Mouse (Mus musculus) myocyte (in vitro differentiated cells): Measurements from ENCODE around the gene Cyp2d11. TPM values are rescaled to one million over a fixed set of nuclear protein-coding genes. Genes with fewer than 3 reads are reported as not detected.
A peak's percentile ranks its signal among the peaks of the same experiment; 100 is the strongest.

Source experiments
- H3K27me3 ChIP-seq: one replicate; pipeline ENCODE4 v1.6.1; 2011; ENCODE audit not compliant: control insufficient read depth, insufficient read depth, insufficient read length
- H3K36me3 ChIP-seq: one replicate; pipeline ENCODE4 v1.6.1; 2011; ENCODE audit not compliant: control insufficient read depth, insufficient read depth
- H3K4me2 ChIP-seq: one replicate; pipeline ENCODE4 v1.6.1; 2011; ENCODE audit warnings: low read depth, control low read depth
- H3K4me3 ChIP-seq: one replicate; pipeline ENCODE4 v1.5.1; 2011; ENCODE audit warnings: mild to moderate bottlenecking, control low read depth, moderate library complexity
- H3K79me2 ChIP-seq: one replicate; pipeline ENCODE4 v1.6.1; 2011; ENCODE audit not compliant: control insufficient read depth, insufficient read depth
- H3ac ChIP-seq: one replicate; pipeline ENCODE4 v1.6.1; 2011; ENCODE audit not compliant: control insufficient read depth, insufficient read length
- CEBPB ChIP-seq: IDR thresholded peaks from 2 replicates; pipeline ENCODE4 v1.6.1; 2011; ENCODE audit warnings: mild to moderate bottlenecking, moderate library complexity; ENCODE audit not compliant: poor library complexity, insufficient read depth, severe bottlenecking
- E2F4 ChIP-seq: IDR thresholded peaks from one replicate; pipeline ENCODE4 v1.6.1; 2011; ENCODE audit warnings: mild to moderate bottlenecking, control low read depth, moderate library complexity; ENCODE audit not compliant: insufficient read depth
- MAX ChIP-seq: IDR thresholded peaks from one replicate; pipeline ENCODE4 v1.6.1; 2011; ENCODE audit warnings: low read depth, mild to moderate bottlenecking, control low read depth
- MYOD1 ChIP-seq, 3 experiments: IDR thresholded peaks; one replicate each; pipeline ENCODE4 v1.6.1; 2011; ENCODE audit warnings: control low read depth in 2 of 3, low read depth in 2 of 3, mild to moderate bottlenecking in 2 of 3, moderate library complexity in 1 of 3; ENCODE audit not compliant: insufficient read length in 2 of 3, control insufficient read depth in 1 of 3
- MYOG ChIP-seq, 3 experiments: IDR thresholded peaks; one replicate each; pipeline ENCODE4 v1.6.1; 2011; ENCODE audit warnings: control low read depth in 2 of 3, low read depth in 2 of 3, mild to moderate bottlenecking in 2 of 3; ENCODE audit not compliant: insufficient read length in 2 of 3, control insufficient read depth in 1 of 3, insufficient read depth in 1 of 3
- POLR2A ChIP-seq: IDR thresholded peaks from one replicate; pipeline ENCODE4 v1.6.1; 2011; ENCODE audit warnings: low read depth, mild to moderate bottlenecking, control low read depth, moderate library complexity; ENCODE audit not compliant: insufficient read length
- POLR2AphosphoS2 ChIP-seq: IDR thresholded peaks from one replicate; pipeline ENCODE4 v1.6.1; 2011; ENCODE audit warnings: low read depth, control low read depth; ENCODE audit not compliant: insufficient read length
- REST ChIP-seq: IDR thresholded peaks from one replicate; pipeline ENCODE4 v1.6.1; 2011; ENCODE audit warnings: mild to moderate bottlenecking, control low read depth, moderate library complexity; ENCODE audit not compliant: insufficient read depth, insufficient read length
- SRF ChIP-seq: IDR thresholded peaks from one replicate; pipeline ENCODE4 v1.6.1; 2011; ENCODE audit warnings: low read depth; ENCODE audit not compliant: control insufficient read depth, insufficient read length
- TCF12 ChIP-seq: IDR thresholded peaks from one replicate; pipeline ENCODE4 v1.6.1; 2011; ENCODE audit warnings: mild to moderate bottlenecking, control low read depth; ENCODE audit not compliant: poor library complexity, insufficient read depth, severe bottlenecking
- TCF3 ChIP-seq: IDR thresholded peaks from one replicate; pipeline ENCODE4 v1.6.1; 2011; ENCODE audit warnings: low read depth, control low read depth; ENCODE audit not compliant: insufficient read length
- USF1 ChIP-seq: IDR thresholded peaks from one replicate; pipeline ENCODE4 v1.6.1; 2011; ENCODE audit warnings: low read depth, mild to moderate bottlenecking, control low read depth, moderate library complexity
- polyA plus RNA-seq: library from polyadenylated mRNA; unstranded; fragments of >200 nt; fragmentation: generic; extraction: Trizol; gene quantifications from one replicate; pipeline ENCODE4 v1.2.1, GENCODE M21; 2012; ENCODE audit warnings: missing spikeins

Gene Cyp2d11
- polyA plus RNA-seq, 1 experiment: not detected

DNA sequence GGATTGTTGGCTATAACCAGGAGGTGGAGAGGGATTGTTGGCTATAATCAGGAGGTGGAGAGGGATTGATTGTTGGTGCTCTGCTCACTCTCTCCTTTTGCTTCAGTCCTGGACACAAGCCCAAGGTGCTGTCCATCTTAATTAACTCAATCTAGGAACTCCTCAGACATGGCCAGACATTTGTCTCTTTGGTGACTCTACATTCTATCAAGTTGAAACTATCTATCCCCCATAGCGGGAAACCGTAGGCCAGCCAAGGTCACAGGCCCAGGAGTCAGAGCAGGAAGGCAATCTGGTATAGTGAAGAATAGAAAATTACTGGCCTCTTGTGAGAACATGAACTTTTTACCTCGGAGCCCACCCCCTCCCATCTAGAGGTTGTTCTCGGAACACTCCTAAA lies 31.6 kb downstream of the Cyp2d11 start:
- TF ChIP-seq E2F4 (no peak), POLR2A (no peak), TCF12 (no peak)
- H3K36me3 ChIP-seq: no peaks in the 10 kb centered on the region

DNA sequence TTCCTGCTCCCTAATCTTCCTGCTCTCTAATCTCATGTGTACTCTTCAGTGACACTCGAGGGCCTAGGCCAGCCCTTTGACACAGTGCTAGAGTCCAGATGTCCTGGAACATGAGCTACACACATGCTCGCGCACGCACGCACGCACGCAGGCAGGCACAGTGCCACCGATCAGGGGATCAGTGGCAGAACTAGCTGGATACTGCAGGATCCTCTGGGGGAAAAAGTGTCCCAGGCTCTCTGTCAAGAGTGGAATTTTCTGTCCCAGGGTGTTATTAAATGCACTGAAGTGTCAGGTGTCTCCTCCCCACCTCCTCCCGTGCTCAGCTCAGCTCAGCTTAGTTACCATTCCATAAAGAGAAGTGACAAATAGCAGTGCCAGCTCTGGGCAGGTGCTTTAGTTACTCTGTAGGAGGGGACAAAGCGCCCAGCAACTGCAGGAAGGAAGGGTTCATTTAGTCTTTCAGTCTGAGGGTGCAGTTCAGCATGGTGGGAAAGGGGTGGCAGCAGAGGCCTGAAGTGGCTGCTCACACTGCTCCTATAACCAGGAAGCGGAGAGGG lies 32.3 kb downstream of the Cyp2d11 start:
- Histone ChIP-seq H3K4me3 (no peak overlapping the region), H3K79me2 (no peaks in the 10 kb centered on the region), H3K27me3 (no peaks in the 10 kb centered on the region), H3ac (no peak overlapping the region), H3K4me2 (no peak overlapping the region), H3K36me3 (no peaks in the 10 kb centered on the region)
- no peak for TF ChIP-seq TCF12
- TF ChIP-seq MYOG (IDR thresholded peaks at IDR 0.05; ENCODE audit: control insufficient read depth in 1 of 3, insufficient read depth in 1 of 3, insufficient read length in 2 of 3, low read depth in 2 of 3): peak in 1 of 3 experiments; percentile 19

More for the DNA sequence above, 31.6 kb downstream of the Cyp2d11 start:
- Histone ChIP-seq H3K27me3 (no peaks in the 10 kb centered on the region), H3ac (no peak overlapping the region), H3K79me2 (no peaks in the 10 kb centered on the region), H3K4me2 (no peak overlapping the region), H3K4me3 (no peak overlapping the region)

DNA sequence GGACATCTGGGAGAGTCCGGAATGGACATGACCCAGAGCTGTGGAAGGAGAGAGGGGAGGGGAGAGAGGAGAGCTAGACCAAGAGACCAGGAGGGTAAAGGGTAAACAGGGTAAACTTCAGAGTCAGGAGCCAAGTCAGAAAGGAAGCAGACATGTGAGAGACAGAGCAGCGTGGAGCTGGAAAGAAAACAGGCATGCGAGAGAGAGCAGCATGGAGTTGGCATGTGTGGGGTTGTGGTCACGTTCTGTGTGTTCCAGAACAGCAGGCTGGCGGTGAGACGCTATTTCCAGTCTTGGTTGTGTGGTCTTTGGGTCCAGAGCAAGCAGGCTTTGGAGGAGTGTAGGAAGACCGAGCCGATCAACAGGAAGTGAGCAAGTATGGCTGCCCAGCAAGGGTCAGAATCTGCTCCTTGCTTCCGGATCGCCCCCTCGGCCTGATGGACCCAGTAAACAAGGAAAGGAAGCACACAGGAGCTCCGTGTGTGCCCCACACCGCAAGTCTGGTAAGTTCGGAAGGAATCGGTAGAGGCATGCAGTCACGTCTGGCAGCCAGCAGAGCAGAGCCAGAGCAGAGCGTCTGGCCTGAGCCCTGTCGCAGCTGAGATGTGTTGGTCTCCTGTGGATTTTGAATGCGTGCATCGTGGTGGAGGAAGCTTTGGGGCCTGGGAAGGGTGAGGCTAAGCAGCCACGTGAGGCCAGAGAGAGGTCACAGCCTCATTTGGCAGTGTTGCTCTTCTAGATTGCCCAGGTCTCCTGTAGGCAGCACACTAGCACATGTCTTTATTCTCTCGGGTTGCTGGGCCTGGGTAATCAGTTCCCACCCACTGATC lies 35.2 kb downstream of the Cyp2d11 start:
- Histone ChIP-seq H3K4me2 (no peak overlapping the region), H3K4me3 (no peak overlapping the region), H3ac (no peak overlapping the region), H3K27me3 (no peaks in the 10 kb centered on the region), H3K79me2 (peaks cover 3% of the 10 kb centered on the region), H3K36me3 (no peaks in the 10 kb centered on the region)
- TF ChIP-seq TCF3: no peak
- no peak for TF ChIP-seq SRF
- TF ChIP-seq E2F4: no peak
- TF ChIP-seq USF1: no peak
- TF ChIP-seq MYOG (IDR thresholded peaks at IDR 0.05; ENCODE audit: control insufficient read depth in 1 of 3, insufficient read depth in 1 of 3, insufficient read length in 2 of 3, low read depth in 2 of 3): no peak
- no peak for TF ChIP-seq MAX
- TF ChIP-seq MYOD1 (IDR thresholded peaks at IDR 0.05; ENCODE audit: control insufficient read depth in 1 of 3, insufficient read length in 2 of 3, low read depth in 2 of 3): no peak
- no peak for TF ChIP-seq REST
- no peak for TF ChIP-seq CEBPB
- TF ChIP-seq POLR2A: no peak
- TF ChIP-seq TCF12: no peak
- TF ChIP-seq POLR2AphosphoS2: no peak

DNA sequence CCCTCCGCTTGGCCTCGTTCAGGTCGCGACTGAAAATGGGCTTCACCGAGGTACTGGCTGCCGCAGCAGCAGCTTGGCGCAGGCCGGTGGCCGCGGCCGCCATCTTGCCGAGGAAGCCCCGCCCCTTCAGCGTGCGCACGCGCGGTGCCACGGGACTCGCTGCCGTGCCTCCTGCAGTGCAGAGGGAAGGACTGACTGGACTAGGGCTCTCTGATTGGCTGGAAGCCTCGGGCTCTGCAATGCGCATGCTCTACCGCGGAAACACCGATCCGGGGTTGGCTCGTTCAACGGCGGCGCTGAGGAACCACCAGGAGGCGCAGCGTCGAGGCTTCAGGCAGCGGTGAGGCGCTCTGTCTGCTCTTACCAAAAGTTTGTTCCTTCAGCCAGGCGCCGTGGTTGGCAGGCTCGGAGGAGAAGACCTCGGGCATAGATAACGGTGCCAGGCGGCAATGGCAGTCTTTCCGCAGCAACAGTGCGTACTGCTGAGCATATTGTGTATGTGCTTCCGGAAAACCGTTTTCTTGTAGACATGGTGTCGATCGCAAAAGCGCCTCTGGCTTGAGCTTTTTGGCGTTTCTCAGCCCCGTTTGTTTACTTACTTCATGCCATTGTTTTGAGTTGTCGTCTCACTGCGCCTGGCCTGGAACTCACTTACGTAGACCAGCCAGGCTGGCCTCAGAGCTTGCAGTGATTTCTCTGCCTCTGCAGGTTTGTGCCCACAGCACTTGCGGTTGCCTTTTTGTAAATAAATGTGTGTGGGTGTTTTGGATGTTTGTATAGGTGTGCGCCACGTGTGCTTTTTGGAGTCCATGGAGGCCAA lies 39.5 kb downstream of the Cyp2d11 start, which contains the start of gene Ndufa6:
TSS of gene Ndufa6 (minus strand) at position 197 of the 820 bp plus-strand sequence.
- peak in 1 of 3 experiments; percentile 54 for TF ChIP-seq MYOG (IDR thresholded peaks at IDR 0.05; ENCODE audit: control insufficient read depth in 1 of 3, insufficient read depth in 1 of 3, insufficient read length in 2 of 3, low read depth in 2 of 3)
- no peak for TF ChIP-seq MAX
- no peak for TF ChIP-seq TCF12
- no peak for TF ChIP-seq CEBPB
- TF ChIP-seq SRF: peak; percentile 70
- TF ChIP-seq USF1: peak; percentile 31
- peak; percentile 98 for TF ChIP-seq POLR2AphosphoS2
- peak; percentile 20 for TF ChIP-seq TCF3
- peak; percentile 96 for TF ChIP-seq POLR2A
- TF ChIP-seq E2F4: peak; percentile 32
- peak in 1 of 3 experiments; percentile 21 for TF ChIP-seq MYOD1 (IDR thresholded peaks at IDR 0.05; ENCODE audit: control insufficient read depth in 1 of 3, insufficient read length in 2 of 3, low read depth in 2 of 3)
- TF ChIP-seq REST: peak; percentile 47
- peak within 1 kb of the TSS; percentile 86 for H3K4me3 ChIP-seq
- H3K4me2 ChIP-seq: peak within 1 kb of the TSS; percentile 93
- H3K27me3 ChIP-seq: no peaks in the 10 kb centered on the region
- peaks cover 23% of the 10 kb centered on the region for H3K79me2 ChIP-seq
- H3ac ChIP-seq: peak within 1 kb of the TSS; percentile 39
- peaks cover 18% of the 10 kb centered on the region for H3K36me3 ChIP-seq

DNA sequence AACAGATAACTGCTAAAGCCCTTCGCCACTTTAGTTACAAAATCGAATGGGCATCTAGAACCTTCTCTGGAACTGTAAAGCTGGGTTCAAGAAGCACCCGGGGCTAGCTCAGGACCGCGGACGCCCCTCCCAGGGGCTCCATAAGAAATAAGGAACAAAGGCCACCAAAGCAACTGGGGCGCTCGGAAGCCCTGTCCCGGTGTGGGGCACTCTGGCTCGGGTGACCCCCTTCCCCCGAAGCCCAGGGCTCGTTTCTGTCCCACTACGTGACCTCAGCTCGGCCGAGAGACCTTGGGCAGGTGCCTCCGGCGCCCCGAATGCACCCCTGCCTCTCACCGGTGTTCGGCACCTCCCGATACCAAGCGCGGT lies 40.1 kb downstream of the Cyp2d11 start:
- H3K4me2 ChIP-seq: peak overlapping the region; percentile 77
- H3ac ChIP-seq: peak overlapping the region; percentile 39
- peaks cover 24% of the 10 kb centered on the region for H3K36me3 ChIP-seq
- peaks cover 29% of the 10 kb centered on the region for H3K79me2 ChIP-seq
- H3K4me3 ChIP-seq: peak overlapping the region; percentile 86
- H3K27me3 ChIP-seq: no peaks in the 10 kb centered on the region
- TF ChIP-seq USF1 (no peak), SRF (no peak), CEBPB (no peak), POLR2AphosphoS2 (no peak), TCF12 (no peak)
